Mouse (Mus musculus) neural tube, embryonic 15.5 days (tissue): ENCODE results near the gene Tmem104. TPM values are rescaled to one million over a fixed set of nuclear protein-coding genes. Genes with fewer than 3 reads are reported as not detected.

Experiments used
- ATAC-seq: fragments of 200-750 bp; cut with Nextera tagmentation; 2 replicates; pipeline ENCODE4 v1.8.0; 2017; ENCODE audit warnings: mild to moderate bottlenecking, moderate TSS enrichment, moderate library complexity; ENCODE audit not compliant: low FRiP score
- H3K27ac ChIP-seq: fragments of 300-500 bp; sonication (generic); replicated peaks from 2 replicates; pipeline ENCODE4 v1.5.1; 2015; ENCODE audit warnings: mild to moderate bottlenecking, inconsistent platforms
- H3K27me3 ChIP-seq: fragments of 300-500 bp; sonication (generic); replicated peaks from 2 replicates; pipeline ENCODE4 v1.6.1; 2015; ENCODE audit warnings: inconsistent platforms
- H3K36me3 ChIP-seq: fragments of 300-500 bp; sonication (generic); 2 replicates; pipeline ENCODE4 v1.6.1; 2015; ENCODE audit warnings: inconsistent platforms
- H3K4me1 ChIP-seq: fragments of 300-500 bp; sonication (generic); 2 replicates; pipeline ENCODE4 v1.6.1; 2015; ENCODE audit warnings: inconsistent platforms
- H3K4me2 ChIP-seq: fragments of 300-500 bp; sonication (generic); 2 replicates; pipeline ENCODE4 v1.6.1; 2015; ENCODE audit warnings: inconsistent platforms, mild to moderate bottlenecking, moderate library complexity
- H3K4me3 ChIP-seq: fragments of 300-500 bp; sonication (generic); replicated peaks from 2 replicates; pipeline ENCODE4 v1.5.1; 2015; ENCODE audit warnings: mild to moderate bottlenecking, inconsistent platforms
- H3K9ac ChIP-seq: fragments of 300-500 bp; sonication (generic); replicated peaks from 2 replicates; pipeline ENCODE4 v1.6.1; 2015; ENCODE audit warnings: mild to moderate bottlenecking, inconsistent platforms
- H3K9me3 ChIP-seq: fragments of 300-500 bp; sonication (generic); replicated peaks from 2 replicates; pipeline ENCODE4 v1.6.1; 2016; ENCODE audit warnings: inconsistent platforms
- WGBS: fragments of 180-500 bp; shearing (Covaris S2); methylation state at CpG from one replicate; pipeline ENCODE4 v1.1.7; 2015; ENCODE audit warnings: mixed read lengths; 5-methylcytosine and 5-hydroxymethylcytosine counted together
- polyA plus RNA-seq: library from polyadenylated mRNA; unstranded; fragments of >200 nt; fragmentation: Nextera tagmentation; extraction: Ambion mirVana; gene quantifications from 2 replicates; pipeline ENCODE4 v1.2.1, GENCODE M21; 2015

Gene Tmem104
- polyA plus RNA-seq, 1 experiment from 2014 or later = 11.7 TPM

GRCm38 (mm10) chr11:115267958-115268357, 80.7 kb downstream of the Tmem104 start:
- peaks cover 26% of the 10 kb centered on the region for H3K4me1 ChIP-seq
- H3K4me2 ChIP-seq = no peak overlapping the region
- 67% methylated on average over 11 of the region's 11 CpGs for WGBS
- no peak overlapping the region for H3K9ac ChIP-seq
- peaks cover 68% of the 10 kb centered on the region for H3K27me3 ChIP-seq
- no peak for ATAC-seq
- H3K36me3 ChIP-seq = peaks cover 22% of the 10 kb centered on the region
- H3K9me3 ChIP-seq = no peaks in the 10 kb centered on the region
- no peak overlapping the region for H3K4me3 ChIP-seq
- H3K27ac ChIP-seq = no peak overlapping the region

DNA sequence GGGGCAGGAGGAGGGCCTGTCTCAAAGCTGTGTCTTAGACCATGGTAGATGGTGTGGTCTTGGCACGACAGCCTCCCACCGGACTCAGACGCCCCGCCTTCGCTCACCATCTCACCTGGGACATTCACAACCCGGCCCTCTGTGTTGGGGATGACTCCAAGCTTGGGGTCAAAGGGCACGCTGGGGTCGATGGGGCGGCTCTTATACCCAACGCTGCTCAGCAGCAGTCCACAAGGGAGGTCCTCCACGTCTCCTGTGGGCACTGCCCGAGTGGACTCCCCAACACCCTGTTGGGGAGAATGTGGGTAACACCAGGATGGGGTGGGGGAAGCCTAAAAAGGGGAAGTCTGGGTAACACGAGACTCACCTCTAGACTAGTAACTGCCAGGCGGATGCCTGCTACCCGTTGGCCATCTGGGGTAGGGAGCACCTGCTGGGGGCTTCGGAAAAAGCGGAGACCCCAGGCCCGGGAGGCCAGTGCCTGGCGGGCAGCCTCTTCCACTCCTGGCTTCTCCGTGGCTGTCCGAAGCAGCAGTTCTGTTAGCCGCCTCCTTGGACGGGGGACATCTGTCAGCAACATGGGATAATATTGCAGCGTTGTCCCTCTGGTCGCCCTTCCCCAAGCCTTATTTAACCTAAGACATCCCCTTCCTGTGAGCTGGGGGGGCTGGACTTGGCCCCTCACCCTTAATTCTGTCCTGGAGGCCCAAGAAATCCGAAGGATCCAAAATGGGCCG, 82.2 kb downstream of the Tmem104 start:
- Histone ChIP-seq H3K4me2 (no peak overlapping the region), H3K36me3 (peaks cover 22% of the 10 kb centered on the region), H3K4me1 (peaks cover 28% of the 10 kb centered on the region), H3K9ac (no peak overlapping the region), H3K9me3 (no peaks in the 10 kb centered on the region), H3K27ac (no peak overlapping the region), H3K4me3 (no peak overlapping the region), H3K27me3 (peaks cover 53% of the 10 kb centered on the region)
- 95% methylated on average over 27 of the region's 27 CpGs for WGBS
- no peak for ATAC-seq

DNA sequence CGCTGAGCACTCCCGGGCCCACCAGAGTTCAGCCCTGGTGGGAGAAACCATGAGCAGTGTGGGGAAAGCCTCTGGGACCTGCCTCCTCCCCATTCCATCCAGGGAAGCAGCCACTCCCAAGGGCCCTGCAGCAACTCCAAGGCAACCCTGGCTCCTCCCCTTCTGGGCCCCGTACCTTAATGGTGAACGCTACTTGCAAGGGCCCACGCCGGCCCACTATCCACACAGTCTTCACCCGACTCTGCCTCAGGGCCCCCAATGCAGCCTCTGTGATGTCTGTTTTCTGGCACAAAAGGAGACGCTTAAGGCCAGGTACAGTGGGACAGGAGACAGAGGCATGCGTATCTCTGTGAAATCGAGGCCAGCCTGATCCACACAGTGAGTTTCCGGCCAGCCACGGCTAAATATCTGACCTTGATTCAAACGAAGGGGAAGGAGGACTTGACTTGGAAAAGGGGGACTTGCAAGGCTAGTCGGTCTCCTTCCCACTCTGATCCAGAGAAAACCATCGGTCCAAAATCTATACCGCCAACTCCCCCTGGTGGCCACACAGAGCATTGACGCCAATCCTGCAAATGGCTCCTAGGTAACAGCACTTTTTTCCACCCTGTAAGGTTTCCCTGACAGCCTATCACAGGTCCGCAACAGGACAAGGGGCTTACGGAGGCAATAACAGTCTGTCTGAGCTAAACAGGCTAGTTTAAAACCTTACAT, 83.0 kb downstream of the Tmem104 start:
- Histone ChIP-seq H3K9ac (no peak overlapping the region), H3K36me3 (peaks cover 22% of the 10 kb centered on the region), H3K9me3 (no peaks in the 10 kb centered on the region), H3K4me3 (no peak overlapping the region), H3K27ac (no peak overlapping the region), H3K4me1 (peaks cover 30% of the 10 kb centered on the region), H3K4me2 (no peak overlapping the region), H3K27me3 (peaks cover 45% of the 10 kb centered on the region)
- 32% methylated on average over 18 of the region's 19 CpGs for WGBS
- ATAC-seq = no peak

DNA sequence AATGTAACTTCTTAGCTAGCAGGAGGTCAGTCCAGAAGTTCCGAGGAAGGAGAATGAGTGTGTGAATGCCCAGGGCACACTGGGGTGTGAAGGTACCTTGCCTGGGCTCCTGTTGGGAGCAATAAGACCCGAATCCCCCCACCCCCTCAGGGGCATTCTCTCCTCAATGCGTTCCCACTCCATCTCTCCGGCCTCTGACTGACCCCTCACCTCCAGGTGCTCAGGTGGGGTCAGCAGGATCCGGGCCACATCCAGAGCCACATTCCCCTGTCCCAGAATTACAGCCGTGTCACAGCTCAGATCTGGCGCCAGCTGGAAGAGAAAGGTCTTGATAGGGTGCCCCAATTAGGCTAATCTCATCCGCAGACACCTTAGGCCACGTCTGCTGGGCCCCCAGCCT, 83.8 kb downstream of the Tmem104 start:
- peaks cover 22% of the 10 kb centered on the region for H3K36me3 ChIP-seq
- H3K4me1 ChIP-seq = peaks cover 30% of the 10 kb centered on the region
- H3K4me2 ChIP-seq = no peak overlapping the region
- H3K27me3 ChIP-seq = peaks cover 38% of the 10 kb centered on the region
- H3K4me3 ChIP-seq = no peak overlapping the region
- no peak for ATAC-seq
- no peaks in the 10 kb centered on the region for H3K9me3 ChIP-seq
- 85% methylated on average over 9 of the region's 9 CpGs for WGBS
- no peak overlapping the region for H3K9ac ChIP-seq
- no peak overlapping the region for H3K27ac ChIP-seq

GRCm38 (mm10) chr11:115271481-115271880, 84.2 kb downstream of the Tmem104 start:
- peaks cover 30% of the 10 kb centered on the region for H3K4me1 ChIP-seq
- WGBS = 81% methylated on average over 10 of the region's 10 CpGs
- H3K27ac ChIP-seq = no peak overlapping the region
- H3K4me3 ChIP-seq = no peak overlapping the region
- no peak for ATAC-seq
- peaks cover 33% of the 10 kb centered on the region for H3K27me3 ChIP-seq
- H3K9ac ChIP-seq = no peak overlapping the region
- no peak overlapping the region for H3K4me2 ChIP-seq
- peaks cover 22% of the 10 kb centered on the region for H3K36me3 ChIP-seq
- no peaks in the 10 kb centered on the region for H3K9me3 ChIP-seq

DNA sequence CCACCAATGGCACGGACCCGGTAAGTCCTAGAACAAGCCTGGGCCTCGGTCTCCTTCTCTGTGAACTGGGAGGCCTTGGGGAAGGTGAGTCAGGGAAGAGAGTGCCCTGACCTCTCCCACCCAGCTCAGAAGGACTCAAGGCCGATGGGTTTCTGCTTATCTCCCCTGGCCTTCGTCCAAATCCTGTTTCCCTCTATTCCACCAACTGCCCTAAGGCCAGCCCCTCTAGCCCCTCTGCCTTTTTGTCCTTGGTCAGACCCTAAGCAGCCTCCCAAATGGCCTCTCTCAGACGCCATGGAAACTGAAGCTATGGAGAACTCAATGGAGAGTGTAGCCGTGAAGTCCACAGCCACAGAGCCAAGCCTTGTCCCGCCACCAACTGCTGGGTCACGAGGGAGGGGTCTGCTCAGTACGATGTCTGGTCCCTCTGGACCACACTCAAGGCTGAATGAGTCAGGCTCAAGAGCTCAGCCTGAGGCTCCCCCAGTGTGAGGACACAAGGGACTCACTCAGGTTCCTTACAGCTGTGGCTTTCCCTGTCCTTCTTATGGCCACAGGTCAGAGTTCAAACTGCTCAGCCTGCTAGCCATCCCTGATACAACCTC, 85.7 kb downstream of the Tmem104 start:
- no peak overlapping the region for H3K9ac ChIP-seq
- no peak overlapping the region for H3K4me3 ChIP-seq
- H3K27ac ChIP-seq = no peak overlapping the region
- peaks cover 28% of the 10 kb centered on the region for H3K4me1 ChIP-seq
- peaks cover 18% of the 10 kb centered on the region for H3K27me3 ChIP-seq
- H3K36me3 ChIP-seq = peaks cover 20% of the 10 kb centered on the region
- no peaks in the 10 kb centered on the region for H3K9me3 ChIP-seq
- no peak overlapping the region for H3K4me2 ChIP-seq
- no peak for ATAC-seq
- WGBS = 74% methylated on average over 10 of the region's 10 CpGs

DNA sequence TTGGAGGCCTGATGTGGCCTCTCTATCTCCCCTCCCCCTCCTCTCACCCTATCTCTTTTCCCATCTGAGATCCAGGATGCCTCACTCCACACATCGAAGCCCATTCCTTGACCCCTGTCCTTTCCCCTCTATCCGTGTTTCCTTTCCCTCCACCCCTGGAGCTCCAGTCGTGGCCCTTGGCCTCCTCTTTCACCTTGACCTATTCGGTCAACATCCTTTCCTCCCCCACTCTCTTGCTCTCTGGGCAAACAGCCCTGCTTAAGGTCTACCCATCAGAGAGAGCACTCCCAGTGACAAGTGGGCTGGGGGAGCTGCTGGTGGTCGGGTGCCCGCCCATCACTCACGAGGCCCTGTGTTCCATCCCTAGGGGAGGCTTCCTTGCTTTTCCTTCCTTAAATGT, 86.4 kb downstream of the Tmem104 start:
- ATAC-seq = no peak
- no peak overlapping the region for H3K4me2 ChIP-seq
- peaks cover 30% of the 10 kb centered on the region for H3K4me1 ChIP-seq

GRCm38 (mm10) chr11:115274178-115274577, 86.9 kb downstream of the Tmem104 start:
- Histone ChIP-seq H3K9me3 (no peaks in the 10 kb centered on the region), H3K27me3 (peaks cover 6% of the 10 kb centered on the region), H3K9ac (no peak overlapping the region), H3K4me3 (no peak overlapping the region), H3K4me1 (peaks cover 30% of the 10 kb centered on the region), H3K4me2 (no peak overlapping the region), H3K27ac (no peak overlapping the region), H3K36me3 (peaks cover 8% of the 10 kb centered on the region)
- no peak for ATAC-seq
- 89% methylated on average over 7 of the region's 7 CpGs for WGBS

More for the DNA sequence above, 86.4 kb downstream of the Tmem104 start:
- no peak overlapping the region for H3K4me3 ChIP-seq
- H3K27ac ChIP-seq = no peak overlapping the region
- peaks cover 11% of the 10 kb centered on the region for H3K27me3 ChIP-seq
- no peak overlapping the region for H3K9ac ChIP-seq
- H3K36me3 ChIP-seq = peaks cover 13% of the 10 kb centered on the region
- no peaks in the 10 kb centered on the region for H3K9me3 ChIP-seq
- 75% methylated on average over 7 of the region's 7 CpGs for WGBS

- Histone ChIP-seq H3K36me3 (0 out of 2 replicates have a peak, but pooled peaks cover 5% of the 10 kb centered on the region), H3K27ac (no peak overlapping the region), H3K9ac (no peak overlapping the region), H3K9me3 (no peaks in the 10 kb centered on the region), H3K4me2 (no peak overlapping the region; the same call in 1 of the 2 replicates), H3K27me3 (peaks cover under 1% of the 10 kb centered on the region; the same call in 1 of the 2 replicates), H3K4me3 (no peak overlapping the region), H3K4me1 (peaks cover 30% of the 10 kb centered on the region)
- ATAC-seq = no peak
- 83% methylated on average over 6 of the region's 6 CpGs for WGBS
Observed at GRCm38 (mm10) chr11:115274771-115275170, 87.5 kb downstream of the Tmem104 start.

- ATAC-seq = no peak
- H3K9ac ChIP-seq = 0 out of 2 replicates have a peak overlapping the region, but pooled peaks have one; percentile 6
- peaks cover 30% of the 10 kb centered on the region for H3K4me1 ChIP-seq
- H3K36me3 ChIP-seq = 0 out of 2 replicates have a peak, but pooled peaks cover 5% of the 10 kb centered on the region
- peak overlapping the region; percentile 58; the same call in 1 of the 2 replicates for H3K4me3 ChIP-seq
- H3K27me3 ChIP-seq = no peaks in the 10 kb centered on the region
- WGBS = 82% methylated on average over 6 of the region's 6 CpGs
- peak overlapping the region; percentile 83 for H3K4me2 ChIP-seq
- no peak overlapping the region for H3K27ac ChIP-seq
- no peaks in the 10 kb centered on the region for H3K9me3 ChIP-seq
Observed at GRCm38 (mm10) chr11:115275509-115275908, 88.2 kb downstream of the Tmem104 start.

DNA sequence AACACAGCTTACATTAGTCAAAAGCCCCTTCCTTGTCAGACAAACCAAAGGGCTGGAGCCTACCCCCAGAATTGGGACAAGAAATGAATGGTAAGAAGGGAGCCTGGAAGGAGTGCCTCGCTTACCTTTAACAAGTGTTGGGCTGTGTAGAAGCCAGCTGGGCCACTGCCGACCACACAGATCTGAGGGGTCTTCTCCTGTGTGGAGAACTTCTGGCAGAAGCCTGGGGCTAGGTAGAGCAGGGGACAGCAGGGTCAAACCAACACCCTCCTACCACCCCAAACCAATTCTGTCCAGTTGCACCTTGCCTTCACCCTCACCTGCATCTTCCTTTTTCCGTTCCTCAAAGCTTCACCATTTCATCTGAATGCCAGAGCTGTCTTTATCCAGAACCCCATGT, 88.7 kb downstream of the Tmem104 start:
- Histone ChIP-seq H3K4me2 (peak overlapping the region; percentile 83), H3K9me3 (no peaks in the 10 kb centered on the region), H3K4me3 (peak overlapping the region; percentile 58), H3K4me1 (peaks cover 30% of the 10 kb centered on the region), H3K27me3 (no peaks in the 10 kb centered on the region), H3K36me3 (0 out of 2 replicates have a peak, but pooled peaks cover 5% of the 10 kb centered on the region), H3K27ac (peak overlapping the region; percentile 89), H3K9ac (peak overlapping the region; percentile 78)
- ATAC-seq = no peak
- WGBS = 57% methylated on average over 3 of the region's 3 CpGs
